Mouse (Mus musculus) gastrocnemius, adult 2 months (tissue): Measurements from ENCODE around the gene Crip1. TPM values are rescaled to one million over a fixed set of nuclear protein-coding genes. Genes with fewer than 3 reads are reported as not detected.

Source experiments
- DNase-seq: peaks from one replicate; pipeline ENCODE4 v3.0.0; 2022
- H3K27ac ChIP-seq: fragments of 200-600 bp; 2 replicates; pipeline ENCODE4 v1.8.1; 2022; ENCODE audit warnings: mild to moderate bottlenecking
- H3K4me3 ChIP-seq: fragments of 200-600 bp; 2 replicates; pipeline ENCODE4 v1.8.1; 2022; ENCODE audit warnings: mild to moderate bottlenecking, moderate library complexity
- CTCF ChIP-seq: fragments of 200-600 bp; IDR thresholded peaks from 2 replicates; pipeline ENCODE4 v1.8.1; 2022; ENCODE audit warnings: antibody characterized with exemption, mild to moderate bottlenecking, moderate library complexity
- intact Hi-C: fragments of 180-260 bp; cut with DNase I; formaldehyde crosslinking; loops from one replicate; pipeline ENCODE4 v1.15.1; 2025
- long read RNA-seq, 2 experiments: library from polyadenylated mRNA; stranded (forward); transcript quantifications; one replicate each; pipeline ENCODE4 v2.0.0; 2021
- total RNA-seq, 2 experiments: library from RNA; stranded (reverse); gene quantifications; 2 replicates each; pipeline ENCODE4 v1.2.3; 2021

Gene Crip1
- 100 to 1,000 TPM in 1 of 2 experiments, 10 to 100 TPM in 1; 71.2 to 113 TPM for total RNA-seq
- long read RNA-seq, experiment 1, transcript Crip1-201 (5 exons, 445 nt): major isoform, 85 of 89 reads
- long read RNA-seq, experiment 1, partial matches to known transcripts: 2 of 89 reads
- long read RNA-seq, experiment 1, other reads (novel, unspliced or antisense): 0 of 89 reads
- long read RNA-seq, experiment 2, transcript Crip1-201 (5 exons, 445 nt): major isoform, 84 of 86 reads
- long read RNA-seq, experiment 2, partial matches to known transcripts: 1 of 86 reads
- long read RNA-seq, experiment 2, other reads (novel, unspliced or antisense): 1 of 86 reads

DNA sequence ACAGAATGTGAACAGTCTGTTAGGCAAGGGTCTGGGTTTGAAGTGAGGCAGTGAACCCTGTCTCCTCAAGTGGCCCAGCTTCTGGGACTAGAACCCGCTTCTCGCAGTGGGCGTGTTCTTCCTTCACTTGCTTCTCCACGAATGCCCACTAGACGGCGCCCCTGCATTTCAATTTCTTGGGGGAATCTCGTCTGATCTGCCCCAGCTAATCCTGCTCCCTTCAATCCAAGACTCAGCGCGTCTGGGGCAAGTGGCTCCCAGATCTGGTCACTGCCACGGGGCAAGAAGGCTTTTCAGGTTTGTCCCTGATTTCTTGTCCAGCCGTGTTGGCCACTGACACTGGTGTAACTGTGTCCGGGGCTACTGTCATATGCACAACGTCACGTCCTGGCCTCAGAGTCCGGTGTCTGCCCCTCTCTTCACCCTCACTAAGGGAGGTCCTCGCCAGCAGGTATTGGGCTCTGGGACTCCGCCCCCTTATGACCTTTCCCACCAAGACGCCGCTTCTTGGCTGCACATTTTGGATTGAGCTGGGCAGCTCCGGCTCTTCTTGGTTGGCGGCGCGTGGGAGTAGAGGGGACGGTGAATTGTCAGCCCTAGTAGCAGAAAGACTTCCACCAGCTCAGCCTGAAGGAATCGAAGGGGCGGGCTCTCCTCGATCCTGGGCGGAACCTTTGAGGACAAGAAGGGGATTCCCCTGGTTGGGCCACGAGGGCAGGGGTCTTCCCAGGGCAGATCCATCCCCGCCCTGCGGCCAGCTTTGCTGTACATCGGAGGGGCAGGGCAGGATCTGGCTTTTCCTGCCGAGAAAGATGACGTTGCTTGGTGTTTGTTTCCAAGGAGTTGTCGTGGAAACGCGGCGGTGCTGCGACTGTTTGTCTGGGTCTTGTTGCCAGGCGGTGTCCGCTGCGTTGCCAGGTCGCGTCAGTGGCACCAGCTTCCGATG, at the start of gene Crip1:
Gene Crip1, plus strand, starts transcription at position 205 of the 946 bp plus-strand sequence.
- H3K4me3 ChIP-seq: peak within 1 kb of the TSS; percentile 93
- peak within 1 kb of the TSS; percentile 90 for H3K27ac ChIP-seq
- peak; percentile 89 for DNase-seq
- intact Hi-C loops: no loop called here
- peak; percentile 92 for TF ChIP-seq CTCF

GRCm38 (mm10) chr12:113097040-113097439, 49.1 kb upstream of the Crip1 start:
- Histone ChIP-seq H3K4me3 (no peak overlapping the region), H3K27ac (no peak overlapping the region)
- no peak for DNase-seq
- intact Hi-C loops: no loop called here
- no peak for TF ChIP-seq CTCF

DNA sequence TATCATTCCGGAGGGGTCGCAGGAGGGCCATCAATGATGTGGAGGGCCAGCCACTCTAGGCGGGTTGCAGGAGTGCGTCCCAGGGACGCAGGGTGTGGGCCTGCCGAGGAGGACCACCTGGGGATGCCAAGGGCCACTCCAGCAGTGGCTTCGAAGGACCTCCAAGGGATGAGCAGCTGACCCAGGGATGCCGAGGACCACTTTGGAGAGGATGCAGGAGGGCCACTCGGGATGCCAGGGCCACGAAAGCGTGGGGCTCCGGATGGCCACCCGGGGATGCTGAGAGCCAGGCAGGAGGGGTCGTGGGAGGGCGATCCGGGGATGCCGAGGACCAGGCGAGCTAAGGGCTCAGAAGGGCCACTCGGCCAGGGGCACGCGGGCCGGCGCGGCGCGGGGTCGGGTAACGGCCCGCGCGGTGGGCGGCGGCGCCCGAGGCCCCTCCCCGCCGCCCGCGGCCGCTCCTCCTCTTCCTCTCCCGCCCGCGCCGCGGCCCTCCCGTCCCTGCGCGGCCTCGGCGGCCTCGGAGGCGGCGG, 48.3 kb upstream of the Crip1 start, which contains the start of gene Mta1:
Gene Mta1, plus strand, starts transcription at position 530 of the 533 bp plus-strand sequence.
- no peak for TF ChIP-seq CTCF
- H3K27ac ChIP-seq: peak within 1 kb of the TSS; percentile 86
- intact Hi-C loops: no loop called here
- H3K4me3 ChIP-seq: peak within 1 kb of the TSS; percentile 95
- DNase-seq: peak; percentile 77

DNA sequence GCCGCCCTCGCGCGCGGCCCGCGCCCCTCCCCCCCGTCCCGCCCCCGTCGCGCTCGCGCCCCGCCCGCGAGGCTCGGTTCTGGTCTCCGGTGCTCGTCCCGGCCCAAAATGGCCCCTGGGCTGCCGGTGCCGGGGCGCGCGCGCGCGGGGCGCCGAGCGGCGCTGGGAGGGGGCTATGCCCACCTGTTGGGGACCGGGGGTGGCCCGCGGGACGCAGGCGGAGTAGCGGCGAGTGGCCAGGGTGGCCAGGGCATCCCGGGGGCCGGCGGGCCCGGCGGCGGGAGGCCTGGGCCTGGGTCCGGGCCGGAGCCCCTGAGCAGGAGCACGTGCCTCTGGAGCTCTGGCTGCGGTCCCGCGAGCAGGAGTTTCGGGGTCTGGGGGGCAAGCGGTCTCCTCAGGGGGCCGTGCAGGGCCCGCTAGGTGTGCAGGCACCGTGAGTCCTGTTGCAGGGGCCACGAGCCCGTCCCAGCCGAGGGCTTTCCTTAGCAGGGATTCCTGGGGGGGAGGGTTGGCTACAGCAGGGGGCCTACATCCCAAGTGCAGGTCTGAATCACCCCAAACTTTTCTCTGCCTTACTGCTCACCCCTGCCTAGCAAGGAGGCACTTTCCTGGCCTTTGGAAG, 47.5 kb upstream of the Crip1 start:
- DNase-seq: peak; percentile 59
- no peak for TF ChIP-seq CTCF
- Histone ChIP-seq H3K4me3 (peak overlapping the region; percentile 95), H3K27ac (peak overlapping the region; percentile 85)
- intact Hi-C loops: no loop called here

DNA sequence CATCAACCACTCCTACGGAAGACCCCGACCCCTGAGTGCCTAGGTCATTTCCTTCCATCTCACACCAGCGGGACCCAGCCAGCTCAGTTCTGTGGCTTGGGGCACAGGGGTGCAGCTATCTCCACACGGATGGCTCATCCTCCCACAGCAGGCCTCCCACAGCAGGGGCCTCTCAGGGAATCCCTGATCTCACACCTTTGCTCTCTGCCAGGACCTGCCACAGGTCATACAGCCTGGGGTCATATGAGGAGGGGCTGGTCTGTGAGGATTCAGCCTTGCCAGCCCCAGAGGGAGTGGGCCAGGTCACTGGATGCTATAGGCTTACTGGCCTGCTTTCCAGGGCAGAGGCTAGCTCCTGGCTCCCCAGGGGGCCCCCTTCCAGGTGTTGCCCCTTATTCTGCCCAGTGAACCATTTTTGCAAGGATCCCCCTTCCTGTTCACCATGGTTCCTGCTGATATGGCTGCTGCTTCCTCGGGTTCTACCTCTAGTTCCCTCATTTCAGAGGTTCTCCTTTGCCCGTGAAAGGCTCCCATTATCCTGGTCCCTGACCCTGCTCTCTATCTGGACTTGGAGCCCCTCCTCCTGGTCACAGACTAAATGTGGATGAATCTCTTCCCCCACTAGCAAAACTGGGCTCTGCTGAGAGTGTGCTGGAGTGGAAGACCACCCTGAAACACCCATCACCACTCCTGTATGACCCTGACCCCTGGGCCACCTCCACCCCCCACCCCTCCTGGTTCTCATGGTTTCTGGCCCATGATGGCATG, 46.5 kb upstream of the Crip1 start:
- intact Hi-C loops: loop anchor here (5.0 to 10.0 kb wide), 2 partner anchors 92 to 225 kb away; no protein-coding TSS in a partner anchor
- TF ChIP-seq CTCF: no peak
- peak overlapping the region; percentile 85 for H3K27ac ChIP-seq
- H3K4me3 ChIP-seq: peak overlapping the region; percentile 95
- DNase-seq: peak; percentile 23

- H3K4me3 ChIP-seq: no peak overlapping the region
- DNase-seq: peak; percentile 75
- peak overlapping the region; percentile 85 for H3K27ac ChIP-seq
- no peak for TF ChIP-seq CTCF
- intact Hi-C loops: loop anchor here (5.0 to 10.0 kb wide), 2 partner anchors 93 to 226 kb away; no protein-coding TSS in a partner anchor
Observed at GRCm38 (mm10) chr12:113100448-113101076, 45.6 kb upstream of the Crip1 start.

DNA sequence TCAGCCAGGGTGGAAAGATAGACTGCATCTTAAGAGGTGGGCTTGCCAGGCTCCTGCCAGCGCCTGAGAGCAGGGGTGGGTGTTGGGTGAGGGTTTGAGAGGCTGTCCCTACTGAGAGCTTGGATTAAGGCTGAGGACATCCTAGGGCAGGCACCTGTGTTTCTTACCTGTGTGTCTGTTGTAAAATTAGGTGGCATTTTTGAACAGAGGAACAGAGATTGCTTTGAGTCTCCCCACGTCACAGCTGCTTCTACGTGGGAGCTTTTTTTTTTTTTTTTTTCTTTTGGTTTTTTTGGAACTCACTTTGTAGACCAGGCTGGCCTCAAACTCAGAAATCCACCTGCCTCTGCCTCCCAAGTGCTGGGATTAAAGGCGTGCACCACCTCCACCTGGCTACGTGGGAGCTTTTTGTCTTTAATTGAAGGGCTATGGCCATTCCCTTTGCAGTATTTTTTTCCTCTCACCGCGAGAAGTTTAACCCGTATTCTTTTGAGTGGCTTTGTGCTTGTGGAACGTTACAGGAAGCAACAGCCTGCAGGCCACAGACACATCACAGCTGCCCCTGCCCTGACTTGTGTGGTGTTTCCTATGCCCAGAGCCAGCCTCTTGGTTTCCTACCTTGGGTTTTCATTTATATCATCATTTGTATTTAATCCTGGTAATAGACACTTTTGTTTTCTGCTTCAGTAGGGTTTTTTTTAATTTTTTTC, 44.7 kb upstream of the Crip1 start:
- Histone ChIP-seq H3K27ac (peak overlapping the region; percentile 85), H3K4me3 (no peak overlapping the region)
- peak; percentile 19 for DNase-seq
- intact Hi-C loops: loop anchor here (5.0 to 10.0 kb wide), 2 partner anchors 94 to 227 kb away; no protein-coding TSS in a partner anchor
- no peak for TF ChIP-seq CTCF

DNA sequence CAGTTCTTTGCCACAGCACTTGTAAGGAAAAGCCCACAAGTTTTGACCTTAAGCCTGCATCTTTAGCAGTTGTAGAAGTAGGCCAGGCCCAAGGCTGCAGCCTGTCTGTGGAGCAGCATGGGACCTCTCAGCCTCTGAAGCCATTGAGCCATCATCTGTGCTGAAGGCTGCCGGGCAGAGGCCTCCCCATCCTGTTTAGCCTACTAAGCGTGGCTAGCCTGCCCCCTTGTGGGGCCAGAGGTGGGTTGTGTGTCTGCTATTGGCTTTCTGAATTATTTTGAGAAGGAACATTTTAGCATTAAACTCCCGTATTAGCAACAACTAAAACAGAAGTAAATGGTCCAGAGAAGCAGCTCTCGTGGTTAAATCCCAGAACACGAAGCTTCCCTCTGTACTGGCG, 43.7 kb upstream of the Crip1 start:
- intact Hi-C loops: loop anchor here (5.0 to 10.0 kb wide), 2 partner anchors 95 to 228 kb away; no protein-coding TSS in a partner anchor
- no peak overlapping the region for H3K4me3 ChIP-seq
- DNase-seq: peak; percentile 76
- peak; percentile 71 for TF ChIP-seq CTCF
- peak overlapping the region; percentile 20; the same call in 1 of the 2 replicates for H3K27ac ChIP-seq

DNA sequence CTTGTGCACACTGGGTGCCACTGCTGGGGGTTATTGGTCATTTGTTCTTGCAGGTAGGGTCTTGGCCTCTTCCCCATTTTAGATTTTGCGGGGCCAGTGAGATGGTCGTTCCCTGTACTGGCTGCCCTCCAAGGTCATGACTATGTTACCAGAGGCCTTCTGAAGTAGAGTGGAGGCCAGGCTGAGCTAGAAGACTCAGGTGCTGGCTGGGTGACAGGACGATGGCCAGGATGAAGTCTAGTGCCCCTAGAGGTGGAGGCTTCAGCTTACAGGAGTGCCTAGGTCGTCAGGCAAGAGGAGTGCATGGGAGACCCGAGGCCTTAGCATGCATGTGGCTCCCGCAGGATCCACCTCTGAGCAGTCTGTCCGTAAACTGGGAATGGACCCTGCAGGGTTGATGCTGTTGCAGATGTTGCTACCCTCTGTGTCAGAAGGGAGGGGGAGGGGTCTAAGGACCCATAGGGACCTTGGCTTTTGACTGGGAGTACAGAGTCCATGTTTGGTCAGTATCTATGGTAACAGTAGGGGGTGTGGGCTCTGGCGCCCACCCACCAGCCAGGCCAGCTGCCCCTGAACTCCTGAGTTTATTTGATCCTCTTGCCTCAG, 42.2 kb upstream of the Crip1 start:
- DNase-seq: peak; percentile 32
- intact Hi-C loops: loop anchor here (5.0 to 10.0 kb wide), 2 partner anchors 97 to 229 kb away; no protein-coding TSS in a partner anchor
- no peak overlapping the region for H3K27ac ChIP-seq
- H3K4me3 ChIP-seq: no peak overlapping the region
- peak; percentile 40 for TF ChIP-seq CTCF

GRCm38 (mm10) chr12:113106386-113106785, 39.7 kb upstream of the Crip1 start:
- Histone ChIP-seq H3K4me3 (no peak overlapping the region), H3K27ac (peak overlapping the region; percentile 52)
- TF ChIP-seq CTCF: no peak
- no peak for DNase-seq
- intact Hi-C loops: loop anchor here (10.0 kb wide), 1 partner anchor 232 kb away; no protein-coding TSS in a partner anchor
